Mouse (Mus musculus) heart, postnatal 0 days (tissue): Measurements from ENCODE around the gene Sipa1l3. TPM values are rescaled to one million over a fixed set of nuclear protein-coding genes. Genes with fewer than 3 reads are reported as not detected.

ENCODE experiments used
- ATAC-seq: fragments of 200-750 bp; cut with Nextera tagmentation; 2 replicates; pipeline ENCODE4 v1.8.0; 2017; ENCODE audit warnings: low read depth, moderate number of reproducible peaks, moderate library complexity; ENCODE audit not compliant: insufficient read depth
- DNase-seq: peaks from one replicate; pipeline ENCODE4 v3.0.0-alpha.2; 2016; ENCODE audit warnings: low spot score
- H3K27ac ChIP-seq: fragments of 300-500 bp; sonication (generic); 2 replicates; pipeline ENCODE4 v1.5.1; 2014; ENCODE audit warnings: low read depth, mild to moderate bottlenecking
- H3K27me3 ChIP-seq: fragments of 300-500 bp; sonication (generic); 2 replicates; pipeline ENCODE4 v1.6.1; 2014; ENCODE audit warnings: low read length, mixed read lengths; ENCODE audit not compliant: control insufficient read depth, insufficient read depth
- H3K36me3 ChIP-seq: fragments of 300-500 bp; sonication (generic); replicated peaks from 2 replicates; pipeline ENCODE4 v1.6.1; 2014; ENCODE audit warnings: low read length, mixed read lengths; ENCODE audit not compliant: control insufficient read depth, insufficient read depth
- H3K4me1 ChIP-seq: fragments of 300-500 bp; sonication (generic); 2 replicates; pipeline ENCODE4 v1.6.1; 2014; ENCODE audit warnings: antibody characterized with exemption; ENCODE audit not compliant: control insufficient read depth, insufficient read depth
- H3K4me2 ChIP-seq: fragments of 300-500 bp; sonication (generic); 2 replicates; pipeline ENCODE4 v1.6.1; 2014; ENCODE audit warnings: low read depth, mild to moderate bottlenecking, low read length, moderate library complexity
- H3K4me3 ChIP-seq: fragments of 300-500 bp; sonication (generic); 2 replicates; pipeline ENCODE4 v1.5.1; 2014; ENCODE audit warnings: low read depth, low read length
- H3K9ac ChIP-seq: fragments of 300-500 bp; sonication (generic); replicated peaks from 2 replicates; pipeline ENCODE4 v1.6.1; 2014; ENCODE audit warnings: low read depth, low read length, mixed read lengths
- H3K9me3 ChIP-seq: fragments of 300-500 bp; sonication (generic); replicated peaks from 2 replicates; pipeline ENCODE4 v1.6.1; 2016; ENCODE audit warnings: low read length; ENCODE audit not compliant: control insufficient read depth
- CTCF ChIP-seq: IDR thresholded peaks from 2 replicates; pipeline ENCODE4 v1.5.1; 2016; ENCODE audit warnings: antibody characterized with exemption, control low read depth, low read depth
- EP300 ChIP-seq: IDR thresholded peaks from 2 replicates; pipeline ENCODE4 v1.6.1; 2016; ENCODE audit warnings: antibody characterized with exemption, low read depth
- WGBS: fragments of 180-500 bp; shearing (Covaris S2); extraction: QIAGEN DNeasy Blood & Tissue Kit; methylation state at CpG from one replicate; pipeline ENCODE4 v1.1.7; 2014; 5-methylcytosine and 5-hydroxymethylcytosine counted together
- polyA plus RNA-seq: library from polyadenylated mRNA; unstranded; fragments of >200 nt; fragmentation: Nextera tagmentation; extraction: Ambion mirVana; gene quantifications from 2 replicates; pipeline ENCODE4 v1.2.1, GENCODE M21; 2015
- total RNA-seq: library from RNA; depleted of rRNA; stranded (reverse); fragments of >200 nt; gene quantifications from 2 replicates; pipeline ENCODE4 v1.2.3, GENCODE M21; 2014; ENCODE audit warnings: low replicate concordance

Gene Sipa1l3
- total and polyA plus RNA-seq, 2 experiments from 2014 or later, result 1.7 to 16.2 TPM

DNA sequence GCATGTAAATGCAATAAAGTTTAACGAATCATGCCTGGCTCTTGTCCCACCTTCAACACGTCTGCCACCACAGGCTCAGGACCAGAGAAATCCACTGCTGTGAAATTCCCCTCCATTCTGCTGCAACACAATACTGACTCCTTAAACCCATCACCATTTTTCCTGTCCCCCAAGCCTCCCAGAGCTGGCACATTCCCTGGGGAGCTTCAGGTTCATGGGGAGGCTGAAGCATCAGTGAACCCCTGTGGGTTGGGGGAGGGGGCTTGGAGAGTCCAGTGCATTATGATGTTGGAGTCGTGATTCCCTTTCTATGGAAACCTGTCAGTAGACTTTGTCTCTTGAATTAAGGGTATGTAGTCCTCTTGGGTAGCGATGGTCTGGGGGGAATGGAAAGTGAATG is 37.8 kb upstream of the Sipa1l3 start:
- no peak overlapping the region for H3K4me3 ChIP-seq
- TF ChIP-seq CTCF (no peak), EP300 (no peak)
- no peak overlapping the region for H3K27ac ChIP-seq
- DNase-seq (no peak), ATAC-seq (no peak)
- no peak overlapping the region for H3K4me2 ChIP-seq
- WGBS, result 64% methylated on average over 4 of the region's 4 CpGs
- H3K9me3 ChIP-seq, result no peaks in the 10 kb centered on the region
- H3K36me3 ChIP-seq, result no peaks in the 10 kb centered on the region
- no peak overlapping the region for H3K9ac ChIP-seq
- no peaks in the 10 kb centered on the region for H3K27me3 ChIP-seq
- H3K4me1 ChIP-seq, result no peaks in the 10 kb centered on the region

DNA sequence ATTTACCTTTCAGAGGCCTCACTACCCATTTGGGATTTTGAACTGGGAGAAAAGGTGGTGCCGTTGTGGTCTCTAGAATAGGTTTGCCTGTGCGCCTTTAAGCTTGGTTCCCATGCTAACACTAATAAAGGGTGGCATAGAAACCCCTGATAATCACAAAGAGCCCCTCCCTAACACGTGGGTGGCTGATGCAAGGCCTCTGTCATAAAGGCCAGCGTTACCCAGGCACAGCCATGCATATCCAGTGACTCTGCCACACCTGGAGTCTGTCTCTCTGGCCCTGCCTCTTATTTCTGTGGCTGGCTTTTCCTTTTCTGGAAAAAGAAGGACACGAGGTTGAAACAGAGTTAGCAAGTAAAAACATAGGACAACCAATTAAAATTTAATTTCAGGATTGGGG is 37.1 kb upstream of the Sipa1l3 start:
- DNase-seq (no peak), ATAC-seq (no peak)
- WGBS, result 54% methylated on average over 5 of the region's 5 CpGs
- Histone ChIP-seq H3K27me3 (no peaks in the 10 kb centered on the region), H3K4me1 (no peaks in the 10 kb centered on the region), H3K4me3 (no peak overlapping the region), H3K9ac (no peak overlapping the region), H3K9me3 (no peaks in the 10 kb centered on the region), H3K27ac (no peak overlapping the region), H3K4me2 (no peak overlapping the region), H3K36me3 (no peaks in the 10 kb centered on the region)
- TF ChIP-seq EP300 (no peak), CTCF (no peak)

DNA sequence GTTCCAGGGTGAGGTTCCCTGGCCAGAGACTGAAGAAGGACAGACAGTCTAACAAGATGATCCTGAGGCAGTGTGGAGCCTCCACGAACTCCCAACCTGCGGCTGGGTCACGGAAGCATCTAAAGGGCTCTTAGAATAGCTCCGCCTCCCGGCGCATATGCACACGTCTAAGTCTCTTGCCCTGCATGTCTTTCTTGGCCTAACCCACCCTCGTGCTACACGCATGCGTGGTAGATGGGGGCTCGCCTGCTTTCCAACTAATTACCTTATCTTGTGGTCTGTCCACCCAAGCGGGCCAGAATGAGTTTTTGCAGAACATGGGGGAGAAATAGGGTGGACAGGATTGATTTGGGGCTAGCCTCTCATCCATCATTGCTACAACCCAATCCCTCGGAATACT is 36.6 kb upstream of the Sipa1l3 start:
- TF ChIP-seq CTCF (no peak), EP300 (no peak)
- H3K4me1 ChIP-seq, result no peaks in the 10 kb centered on the region
- WGBS, result 77% methylated on average over 13 of the region's 13 CpGs
- no peaks in the 10 kb centered on the region for H3K36me3 ChIP-seq
- DNase-seq, result no peak
- H3K9me3 ChIP-seq, result no peaks in the 10 kb centered on the region
- ATAC-seq, result no peak
- no peak overlapping the region for H3K27ac ChIP-seq
- no peaks in the 10 kb centered on the region for H3K27me3 ChIP-seq
- H3K9ac ChIP-seq, result no peak overlapping the region
- no peak overlapping the region for H3K4me2 ChIP-seq
- no peak overlapping the region for H3K4me3 ChIP-seq

DNA sequence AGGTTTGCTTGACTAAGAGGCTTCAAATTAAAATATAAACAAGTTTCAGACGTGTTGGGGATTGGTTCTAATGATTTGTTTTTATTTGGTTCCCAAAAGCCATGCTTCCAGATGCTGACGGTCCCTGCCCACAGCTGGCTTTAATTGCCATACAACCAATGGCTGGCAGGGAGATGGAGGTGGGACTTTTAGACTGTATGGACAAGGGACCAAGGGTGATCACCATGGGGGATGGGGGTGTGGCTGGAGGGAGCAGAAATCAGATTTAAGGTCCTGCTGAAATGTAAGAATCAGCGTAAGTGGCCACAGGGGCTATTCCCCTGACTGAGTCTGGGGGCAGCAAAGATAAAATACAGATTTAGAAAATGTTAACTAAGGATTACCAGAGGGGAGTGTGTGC is 32.2 kb upstream of the Sipa1l3 start:
- H3K9me3 ChIP-seq, result no peaks in the 10 kb centered on the region
- H3K27me3 ChIP-seq, result no peaks in the 10 kb centered on the region
- no peak overlapping the region for H3K27ac ChIP-seq
- no peaks in the 10 kb centered on the region for H3K4me1 ChIP-seq
- no peak overlapping the region for H3K4me3 ChIP-seq
- 57% methylated on average over 3 of the region's 3 CpGs for WGBS
- TF ChIP-seq CTCF (no peak), EP300 (no peak)
- H3K4me2 ChIP-seq, result no peak overlapping the region
- ATAC-seq, result no peak
- no peak overlapping the region for H3K9ac ChIP-seq
- no peak for DNase-seq
- H3K36me3 ChIP-seq, result no peaks in the 10 kb centered on the region

DNA sequence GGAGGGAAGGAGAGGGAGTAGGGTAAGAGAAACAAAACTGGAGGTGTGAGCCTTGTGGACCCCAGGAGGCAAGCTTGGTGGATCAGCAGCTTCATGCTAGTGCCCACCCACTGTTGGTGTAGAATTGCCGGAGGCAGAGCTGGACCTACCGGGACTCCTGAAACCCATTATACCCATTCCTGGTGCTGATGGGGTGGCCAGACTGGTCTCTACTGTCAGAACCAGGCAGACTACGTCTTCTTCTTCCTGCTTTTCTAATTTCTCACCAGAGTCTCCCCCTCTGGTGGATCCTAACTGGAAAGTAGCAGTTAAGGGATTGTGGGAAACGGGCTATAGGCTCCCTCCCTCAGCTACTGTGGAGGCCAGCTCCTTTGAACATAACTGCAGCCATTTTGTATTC is 23.2 kb upstream of the Sipa1l3 start:
- no peak for TF ChIP-seq CTCF
- TF ChIP-seq EP300, result no peak
- ATAC-seq (no peak), DNase-seq (no peak)
- Histone ChIP-seq H3K4me2 (no peak overlapping the region), H3K36me3 (no peaks in the 10 kb centered on the region), H3K9me3 (no peaks in the 10 kb centered on the region), H3K4me3 (no peak overlapping the region), H3K27me3 (peaks cover 4% of the 10 kb centered on the region; the same call in 1 of the 2 replicates), H3K4me1 (no peaks in the 10 kb centered on the region), H3K9ac (no peak overlapping the region), H3K27ac (no peak overlapping the region)
- 66% methylated on average over 4 of the region's 4 CpGs for WGBS

DNA sequence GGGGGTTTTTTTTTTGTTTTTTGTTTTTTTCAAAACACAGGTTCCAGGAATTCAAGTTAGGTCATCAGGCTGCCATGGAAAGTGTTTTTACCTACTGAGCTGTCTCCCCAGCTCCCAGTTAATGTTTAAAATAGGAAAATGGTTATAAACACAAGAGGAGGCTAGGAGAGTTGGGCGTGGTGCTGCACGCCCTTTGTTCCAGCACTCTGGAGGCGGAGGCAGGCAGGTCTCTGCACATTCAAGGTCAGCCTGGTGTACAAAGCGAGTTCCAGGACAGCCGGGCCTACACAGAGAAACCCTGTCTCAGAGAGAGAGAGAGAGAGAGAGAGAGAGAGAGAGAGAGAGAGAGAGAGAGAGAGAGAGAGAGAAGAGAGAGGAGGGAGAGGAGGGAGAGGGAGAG is 22.7 kb upstream of the Sipa1l3 start:
- Histone ChIP-seq H3K27me3 (peaks cover 8% of the 10 kb centered on the region; the same call in 1 of the 2 replicates), H3K27ac (no peak overlapping the region), H3K9me3 (no peaks in the 10 kb centered on the region), H3K4me1 (no peaks in the 10 kb centered on the region), H3K4me2 (no peak overlapping the region), H3K36me3 (no peaks in the 10 kb centered on the region), H3K4me3 (no peak overlapping the region), H3K9ac (no peak overlapping the region)
- no peak for ATAC-seq
- TF ChIP-seq EP300 (no peak), CTCF (no peak)
- no peak for DNase-seq
- WGBS, result 84% methylated on average over 5 of the region's 5 CpGs
